Mouse (Mus musculus): ENCODE data around the gene Insc. TPM values are rescaled to one million over a fixed set of nuclear protein-coding genes. Genes with fewer than 3 reads are reported as not detected.
"Not testable (repeated sequence)": the region's sequence is repeated elsewhere in the genome, so short reads cannot be mapped to it uniquely, and the experiment has no call there.

The Insc gene
- not detected in 2 replicates for total RNA-seq (2015; ENCODE audit: low replicate concordance)
- total RNA-seq (2017; ENCODE audit: low replicate concordance), result not detected in 2 replicates

DNA sequence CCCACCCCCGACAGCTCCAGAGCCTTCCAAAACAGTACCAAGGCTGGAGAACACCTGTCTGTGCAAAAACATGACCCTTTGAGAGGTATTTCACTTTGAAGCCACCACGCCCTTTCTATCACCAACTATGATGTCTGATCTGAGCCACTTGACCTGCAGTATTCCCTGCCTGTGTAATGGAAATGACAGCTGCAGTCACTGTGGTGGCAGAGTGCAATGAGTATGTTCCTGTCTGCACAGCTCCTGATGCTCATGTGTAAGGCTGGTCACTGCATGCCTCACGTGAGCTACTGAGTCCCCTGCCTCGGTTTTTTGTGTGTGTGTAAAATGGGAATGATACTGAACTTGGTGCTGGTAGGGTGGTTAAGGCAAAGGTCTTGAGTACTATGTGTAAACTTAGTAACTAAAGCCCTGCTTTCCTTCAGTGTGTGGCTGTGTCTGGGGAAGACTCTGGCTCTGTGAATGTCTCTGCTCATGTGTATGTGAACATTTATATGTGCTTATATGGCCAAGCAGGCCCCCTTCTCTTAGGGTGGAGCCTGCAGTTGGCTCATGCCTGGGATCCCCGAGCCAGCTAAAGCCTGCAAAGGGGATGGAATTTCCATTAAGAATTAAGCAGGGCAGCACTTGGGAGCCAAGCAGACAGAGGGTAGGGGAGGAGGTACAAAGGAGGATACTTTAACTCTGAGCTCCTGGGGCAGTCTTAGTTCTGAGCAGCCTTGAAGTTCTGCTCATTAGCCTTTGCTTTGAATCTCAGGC is at the start of gene Insc:
Gene Insc, plus strand, starts transcription at position 673 of the 759 bp plus-strand sequence.
- no peak for ATAC-seq (replicated peaks; ENCODE audit: low FRiP score, poor library complexity, severe bottlenecking)

DNA sequence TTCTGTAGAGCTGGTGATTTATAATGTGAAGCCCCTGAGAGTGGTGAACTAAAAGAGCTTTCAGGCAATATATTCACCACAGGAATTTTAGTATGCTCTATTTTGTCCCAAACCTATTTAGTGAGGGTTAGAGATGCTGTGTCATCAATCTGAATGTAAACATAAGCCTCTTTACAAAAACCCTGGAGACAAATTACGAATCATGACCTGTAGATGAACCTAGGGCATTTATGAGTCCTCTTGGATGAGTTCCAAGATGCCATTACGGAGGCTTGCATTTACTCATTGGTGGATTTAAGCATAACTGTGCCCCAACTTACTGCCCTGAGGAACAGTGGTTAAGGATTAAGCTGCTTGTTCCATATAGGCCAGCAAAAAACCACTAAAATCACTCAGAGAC is 42.6 kb upstream of the Insc start:
- no peak for ATAC-seq (replicated peaks; ENCODE audit: low FRiP score, poor library complexity, severe bottlenecking)

DNA sequence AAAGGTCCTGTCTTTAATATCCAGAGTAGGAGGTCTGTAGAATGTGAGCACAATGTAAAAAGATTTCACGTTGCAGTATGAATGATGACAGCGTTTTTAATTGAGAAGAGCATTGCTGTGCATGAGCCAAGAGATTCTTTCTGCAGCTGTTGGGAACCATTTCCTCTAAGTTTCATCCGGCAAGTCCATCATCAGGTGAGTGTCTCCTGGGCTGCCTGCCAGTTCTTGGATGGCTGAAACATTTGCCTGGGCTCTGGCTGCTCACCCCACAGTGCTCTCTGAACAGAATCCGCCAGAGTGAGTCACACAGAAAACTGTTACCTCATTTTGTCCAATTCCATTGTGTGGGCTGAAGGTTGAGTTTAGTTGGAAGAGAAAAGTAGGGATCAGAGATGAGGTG is 36.8 kb upstream of the Insc start:
- no peak for ATAC-seq (replicated peaks; ENCODE audit: low FRiP score, poor library complexity, severe bottlenecking)

DNA sequence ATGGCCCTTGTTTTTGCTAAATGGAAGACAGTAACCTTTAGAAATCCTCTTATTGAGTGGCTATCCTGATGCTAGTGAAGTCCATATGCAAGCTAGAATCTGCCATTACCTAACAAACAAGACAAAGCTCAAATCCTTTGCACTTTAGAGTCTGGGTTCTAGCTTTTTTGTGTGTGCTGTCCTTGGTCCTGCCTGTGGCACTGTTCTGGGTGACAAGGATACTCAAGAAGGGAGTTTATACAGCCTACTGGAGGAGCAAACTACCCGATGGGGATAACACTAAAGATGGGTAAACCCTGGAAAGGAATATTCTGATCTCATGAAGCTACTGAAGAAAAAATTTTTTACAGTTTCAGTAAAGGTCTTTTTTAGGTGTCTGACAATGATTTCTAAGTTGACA is 36.1 kb upstream of the Insc start:
- ATAC-seq (replicated peaks; ENCODE audit: low FRiP score, poor library complexity, severe bottlenecking), result no peak

DNA sequence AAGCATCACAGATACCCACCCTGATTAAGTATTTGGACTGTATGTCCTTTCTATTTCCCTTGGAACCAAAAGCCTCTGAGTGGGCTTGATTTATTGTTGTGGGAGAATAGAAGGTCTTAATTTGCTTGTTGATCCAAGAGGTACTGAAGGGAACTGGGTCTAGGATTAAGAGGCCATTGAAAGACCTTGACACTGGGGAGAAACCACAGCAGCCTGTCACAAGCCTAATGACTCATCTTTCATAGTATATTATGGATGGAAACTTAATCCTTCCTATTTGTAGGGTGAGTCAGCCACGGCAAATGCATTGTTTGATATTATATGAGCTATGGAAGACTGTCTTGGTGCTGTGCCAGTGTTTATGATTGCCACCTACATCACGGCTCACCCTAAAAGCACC is 33.1 kb upstream of the Insc start:
- no peak for ATAC-seq (replicated peaks; ENCODE audit: low FRiP score, poor library complexity, severe bottlenecking)

DNA sequence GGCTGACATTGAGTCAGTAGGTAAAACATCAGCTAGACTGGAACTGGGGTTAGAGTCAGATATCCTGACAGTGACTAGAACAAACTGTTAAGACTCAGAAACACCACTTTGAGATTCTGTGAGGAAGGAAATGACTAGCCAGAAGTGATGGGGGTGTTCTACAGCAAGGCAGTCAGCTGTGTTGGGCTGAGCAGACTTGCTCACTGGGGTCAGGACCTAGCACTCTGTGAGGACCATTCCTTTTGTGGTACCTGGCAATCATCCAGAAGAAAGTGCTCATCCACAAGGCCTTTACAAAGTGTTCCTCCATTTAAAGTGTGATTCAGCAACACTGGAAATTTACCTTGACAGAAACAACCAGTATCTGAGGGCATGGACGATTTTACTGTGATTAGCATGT is 31.0 kb upstream of the Insc start:
- no peak for ATAC-seq (replicated peaks; ENCODE audit: low FRiP score, poor library complexity, severe bottlenecking)

DNA sequence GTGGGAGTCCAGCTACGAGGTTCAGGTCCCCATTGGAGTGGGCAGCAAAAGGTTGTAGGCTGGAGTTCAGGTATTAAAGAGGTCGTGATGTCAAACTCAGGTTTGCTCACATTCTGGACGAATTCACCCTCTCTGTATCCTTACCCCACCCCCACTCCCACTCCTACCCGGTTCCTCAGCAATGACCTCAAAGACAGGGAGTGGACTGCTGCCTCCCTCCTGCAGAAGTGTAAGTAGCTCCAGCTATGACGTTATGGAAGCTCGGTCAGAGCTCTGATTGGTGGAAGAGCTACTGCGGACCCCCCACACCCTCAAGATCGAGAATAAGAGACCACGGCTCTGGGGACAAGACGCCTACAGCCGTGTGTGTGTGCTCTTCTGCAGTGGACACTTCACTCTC is 25.2 kb upstream of the Insc start, which contains the start of gene Calcb:
Gene Calcb, plus strand, starts transcription at position 344 of the 400 bp plus-strand sequence.
- no peak for ATAC-seq (replicated peaks; ENCODE audit: low FRiP score, poor library complexity, severe bottlenecking)

DNA sequence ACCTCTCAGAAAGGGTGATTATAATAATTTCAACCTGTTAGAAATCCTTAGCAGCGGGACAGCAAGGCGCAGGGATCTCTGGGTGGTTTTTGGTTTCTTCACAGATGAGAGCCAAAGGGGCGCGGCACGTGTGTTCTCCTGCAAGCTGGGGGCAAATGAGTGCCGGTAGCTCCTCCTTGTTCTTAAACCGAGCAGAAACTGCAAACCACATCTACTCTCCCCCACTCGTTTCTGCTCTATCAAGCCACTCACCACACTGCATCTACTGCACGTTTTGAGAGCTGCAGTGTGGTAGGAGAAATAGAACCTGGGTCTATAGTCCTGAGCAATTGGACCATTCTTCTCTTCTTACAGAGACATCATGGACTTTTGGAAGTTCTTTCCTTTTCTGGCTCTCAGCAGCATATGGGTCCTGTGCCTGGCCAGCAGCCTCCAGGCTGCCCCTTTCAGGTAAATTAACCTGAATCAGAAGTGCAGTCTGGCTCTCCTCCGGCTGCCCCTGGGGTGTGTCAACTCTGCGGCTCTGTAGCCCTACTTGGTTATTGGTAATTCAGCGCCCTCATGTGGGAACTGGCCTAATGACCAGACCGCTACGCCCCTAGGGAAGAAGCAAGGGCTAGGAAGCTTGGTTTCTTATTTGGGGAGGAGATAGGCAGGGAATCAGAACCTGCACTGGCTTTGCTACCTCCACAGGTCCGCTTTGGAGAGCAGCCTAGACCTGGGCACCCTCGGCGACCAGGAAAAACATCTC is 23.9 kb upstream of the Insc start:
- ATAC-seq (replicated peaks; ENCODE audit: low FRiP score, poor library complexity, severe bottlenecking), result no peak

DNA sequence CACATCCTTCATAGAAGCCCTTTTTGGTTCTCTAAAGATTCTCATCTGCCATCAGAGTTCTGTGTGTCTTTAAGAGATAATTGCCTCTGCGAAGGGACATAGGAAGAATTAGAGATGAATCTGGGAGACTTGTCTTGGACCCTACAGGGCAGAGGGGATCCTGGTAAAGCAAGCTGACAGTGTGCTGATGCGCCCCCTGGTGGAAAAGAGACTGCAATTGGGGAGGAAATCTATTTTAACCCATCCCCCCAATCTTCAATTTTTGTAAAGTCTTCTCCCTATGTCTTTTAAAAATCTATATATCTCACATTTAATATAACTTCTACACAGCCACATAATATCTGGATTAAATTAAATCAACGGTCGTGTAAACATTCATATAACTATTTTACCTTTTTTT is 13.8 kb upstream of the Insc start:
- not testable (repeated sequence) for ATAC-seq (replicated peaks; ENCODE audit: low FRiP score, poor library complexity, severe bottlenecking)

DNA sequence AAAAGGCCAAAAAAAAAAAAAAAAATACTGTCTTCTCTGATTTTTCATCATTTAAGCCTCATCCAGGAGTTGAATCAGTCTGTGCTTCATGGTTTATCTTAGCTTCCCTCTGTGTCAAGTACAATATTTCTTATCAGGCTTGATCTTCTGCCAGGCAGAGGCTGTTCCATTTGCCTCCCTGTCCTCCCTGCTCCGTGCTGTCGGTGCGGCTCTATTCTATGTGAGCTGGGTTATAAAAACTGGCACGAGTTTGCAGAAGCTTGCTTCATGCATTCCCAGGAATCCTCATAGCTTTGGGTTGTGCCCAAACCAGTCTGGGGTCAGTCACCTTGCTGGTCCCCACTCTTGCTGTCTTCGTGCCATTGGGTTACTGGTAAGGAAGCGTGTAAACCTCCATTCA is 12.3 kb upstream of the Insc start:
- ATAC-seq (replicated peaks; ENCODE audit: low FRiP score, poor library complexity, severe bottlenecking), result no peak

DNA sequence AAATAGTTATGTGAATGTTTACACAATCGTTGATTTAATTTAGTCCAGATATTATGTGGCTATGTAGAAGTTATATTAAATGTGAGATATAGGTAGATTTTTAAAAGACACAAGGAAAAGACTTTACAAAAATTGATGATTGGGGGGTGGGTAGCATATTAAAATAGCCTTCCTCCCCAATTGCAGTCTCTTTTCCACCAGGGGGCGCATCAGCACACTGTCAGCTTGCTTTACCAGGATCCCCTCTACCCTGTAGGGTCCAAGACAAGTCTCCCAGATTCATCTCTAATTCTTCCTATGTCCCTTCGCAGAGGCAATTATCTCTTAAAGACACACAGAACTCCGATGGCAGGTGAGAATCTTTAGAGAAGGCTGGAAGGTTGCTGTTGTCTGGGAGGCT is 11.8 kb upstream of the Insc start:
- not testable (repeated sequence) for ATAC-seq (replicated peaks; ENCODE audit: low FRiP score, poor library complexity, severe bottlenecking)

DNA sequence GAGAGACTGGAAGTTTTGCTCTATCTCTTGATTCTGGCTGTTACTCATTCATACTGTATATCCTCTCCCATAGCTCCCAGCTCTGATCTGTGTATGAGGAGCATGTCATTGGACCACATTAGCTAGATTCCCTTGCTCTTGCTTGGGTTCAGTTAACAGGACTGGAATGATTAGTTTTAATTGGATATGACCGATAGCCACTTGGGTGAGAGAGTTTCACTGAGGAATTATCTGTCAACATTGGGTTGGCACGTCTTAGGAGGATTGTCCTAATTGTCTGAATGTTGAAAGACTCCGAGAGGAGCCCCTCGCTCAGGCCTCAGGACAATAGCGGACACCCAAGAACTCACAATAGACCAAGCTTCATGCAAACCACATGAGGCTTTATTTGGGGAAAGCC is 7.2 kb upstream of the Insc start:
- no peak for ATAC-seq (replicated peaks; ENCODE audit: low FRiP score, poor library complexity, severe bottlenecking)

DNA sequence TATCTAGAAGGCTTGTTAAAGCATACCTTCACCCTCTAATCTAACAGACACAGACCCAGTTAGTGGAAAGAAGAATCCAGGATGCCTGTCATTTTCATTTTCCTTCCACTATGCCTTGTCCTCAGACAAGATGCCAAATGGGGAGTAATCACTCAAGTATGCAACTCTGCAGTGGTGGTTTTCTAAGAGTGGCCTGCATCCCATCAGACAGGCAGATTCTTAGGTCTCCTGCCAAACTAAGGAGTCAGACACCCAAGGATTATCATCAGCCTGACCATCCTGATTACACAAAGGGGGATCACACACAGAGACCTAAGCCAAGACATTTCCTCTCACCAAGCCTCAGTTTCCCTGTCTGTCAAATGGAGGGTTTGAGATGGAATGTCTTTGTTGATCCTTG is 5.3 kb upstream of the Insc start:
- no peak for ATAC-seq (replicated peaks; ENCODE audit: low FRiP score, poor library complexity, severe bottlenecking)

DNA sequence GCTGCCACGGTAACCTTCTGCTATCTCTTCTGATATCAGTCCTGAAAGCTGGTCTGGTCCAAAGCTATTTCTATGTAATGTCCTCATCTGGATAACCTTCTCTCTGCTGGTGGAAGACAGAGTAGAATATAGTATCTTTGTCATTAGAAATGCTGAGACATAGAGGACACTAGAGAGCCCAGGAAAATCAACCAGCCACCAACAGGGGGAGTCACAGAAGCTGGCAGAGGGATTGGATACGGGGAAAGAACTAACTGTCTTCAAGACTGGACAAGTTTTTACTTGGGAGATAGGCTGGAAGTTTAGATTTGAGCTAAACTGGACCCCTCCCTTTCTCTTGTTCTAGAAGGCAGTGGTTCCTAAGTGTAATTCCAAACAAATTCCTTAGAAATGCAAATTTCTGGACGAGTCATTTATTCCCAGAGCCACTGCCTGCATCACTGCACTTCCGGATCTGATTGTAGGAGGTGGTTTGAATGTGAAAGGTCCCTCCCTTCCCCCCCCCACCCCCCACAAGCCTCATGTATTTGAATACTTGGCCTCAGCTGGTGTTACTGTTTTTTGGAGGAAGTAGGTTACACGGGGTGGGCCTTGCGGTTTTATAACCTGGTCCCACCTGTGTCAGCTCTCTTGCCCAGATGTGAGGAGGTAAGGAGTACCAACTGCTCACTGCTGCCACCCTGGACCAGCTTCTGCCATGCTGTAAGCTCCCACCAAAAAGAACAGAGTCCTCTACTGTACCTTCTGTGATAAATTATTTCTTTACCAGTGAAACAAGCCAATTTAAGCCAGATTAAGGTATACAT is 2.9 kb upstream of the Insc start:
- ATAC-seq (replicated peaks; ENCODE audit: low FRiP score, poor library complexity, severe bottlenecking), result no peak

DNA sequence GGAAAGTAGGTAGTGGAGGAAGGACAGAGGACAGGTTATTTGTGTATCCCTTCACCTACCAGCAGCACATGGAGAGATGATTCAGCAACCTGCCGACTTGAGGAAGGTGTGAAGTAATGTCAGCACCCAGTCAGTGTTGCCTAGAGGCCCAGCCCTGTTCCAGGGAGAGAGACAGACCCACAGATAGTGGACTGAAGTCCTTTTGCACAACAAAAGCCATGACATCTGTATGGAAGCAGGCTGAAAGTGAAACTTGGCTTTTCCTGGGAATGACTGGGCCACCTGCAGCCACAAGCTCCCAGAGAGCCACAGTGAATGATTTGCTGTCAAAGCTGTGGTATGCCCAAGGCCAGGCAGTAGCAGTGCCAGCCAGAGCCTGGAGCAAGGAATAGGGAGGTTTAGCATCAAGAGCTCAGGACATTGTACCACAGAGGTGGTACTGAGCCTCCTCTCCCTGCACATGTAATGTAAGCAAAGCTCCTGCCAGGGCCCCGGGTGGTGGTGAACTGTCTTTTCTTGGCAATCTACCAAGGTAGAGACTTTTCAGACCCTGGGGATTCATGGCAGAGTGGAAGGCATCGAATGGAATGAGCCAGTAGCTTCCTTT is 1.2 kb downstream of the Insc start:
- ATAC-seq (replicated peaks; ENCODE audit: low FRiP score, poor library complexity, severe bottlenecking), result no peak

DNA sequence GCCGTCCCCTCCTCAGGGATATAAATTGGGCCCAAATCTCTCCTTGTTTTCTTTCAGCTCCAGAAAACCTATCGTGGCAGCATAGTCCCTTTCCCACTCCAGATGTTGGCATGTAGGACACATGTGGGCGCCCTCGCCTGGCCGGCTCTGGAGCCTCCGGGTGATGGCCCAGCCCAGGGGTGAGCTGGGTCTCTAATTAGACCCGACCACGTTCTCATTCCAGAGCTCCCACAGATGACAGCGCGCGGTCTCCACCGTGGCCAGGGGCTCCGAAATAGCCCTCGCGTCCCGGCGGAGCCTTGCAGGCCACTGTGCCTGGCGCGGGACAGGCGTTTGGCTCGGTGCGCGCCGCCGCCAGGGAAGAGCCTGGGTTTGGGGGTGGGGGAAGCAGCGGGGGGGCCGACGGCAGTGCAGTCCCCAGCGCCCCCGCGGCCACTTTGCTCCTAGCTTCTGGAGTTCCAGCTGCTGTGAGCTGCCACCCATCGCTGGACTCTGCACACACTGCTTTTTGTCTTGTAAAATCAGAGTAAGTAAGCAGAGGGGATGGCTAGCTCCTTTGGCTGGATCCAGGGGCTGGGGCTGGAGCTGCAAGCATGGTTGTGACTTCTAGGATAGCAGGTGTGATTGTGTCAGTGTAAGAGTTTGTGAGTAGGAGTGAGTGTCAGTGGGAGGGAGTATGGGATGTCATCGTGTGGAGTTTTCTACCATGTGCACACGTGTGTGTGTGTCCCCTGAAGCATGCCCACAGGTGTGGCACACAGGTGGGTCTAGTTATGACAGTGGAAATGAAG is 2.2 kb downstream of the Insc start:
- no peak for ATAC-seq (replicated peaks; ENCODE audit: low FRiP score, poor library complexity, severe bottlenecking)

DNA sequence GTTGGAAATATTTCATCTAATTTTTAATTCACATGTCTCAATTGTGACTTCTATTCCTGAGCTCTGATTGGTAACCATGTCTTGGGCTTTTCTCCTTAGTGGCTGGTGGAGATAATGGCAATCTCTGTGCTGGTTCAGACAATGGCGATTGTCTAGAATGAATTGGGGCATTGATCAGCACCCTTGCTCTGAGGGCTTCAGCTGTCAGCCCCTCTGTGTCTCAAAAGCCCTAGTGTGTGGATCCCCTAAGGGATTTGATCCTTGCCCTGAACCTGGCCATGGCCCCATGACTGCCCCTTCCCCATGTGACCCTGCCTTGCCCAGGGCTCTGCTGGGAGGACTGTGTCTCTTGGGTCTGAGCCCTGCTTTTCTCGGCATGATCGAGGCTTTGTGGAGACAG is 4.1 kb downstream of the Insc start:
- ATAC-seq (replicated peaks; ENCODE audit: low FRiP score, poor library complexity, severe bottlenecking), result no peak

DNA sequence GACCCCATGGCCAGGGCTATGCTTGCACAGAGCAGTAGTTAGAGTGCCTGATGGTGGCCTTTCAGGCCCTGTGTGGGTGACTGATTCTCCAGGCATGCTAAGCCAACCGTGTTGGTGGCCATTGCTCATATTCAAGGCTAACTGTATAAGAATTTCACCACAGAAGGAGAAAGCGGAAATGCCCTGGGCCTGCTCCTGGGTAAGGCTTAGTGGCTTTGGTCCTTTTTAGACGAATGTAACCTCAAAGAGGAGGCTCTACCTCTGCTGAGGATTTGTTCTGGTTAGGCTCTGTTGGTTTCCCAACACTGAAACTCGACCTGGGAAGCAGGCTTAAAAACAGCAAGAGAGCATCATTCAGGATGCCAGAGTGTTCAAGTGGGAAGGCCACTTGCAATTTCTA is 4.7 kb downstream of the Insc start:
- no peak for ATAC-seq (replicated peaks; ENCODE audit: low FRiP score, poor library complexity, severe bottlenecking)

DNA sequence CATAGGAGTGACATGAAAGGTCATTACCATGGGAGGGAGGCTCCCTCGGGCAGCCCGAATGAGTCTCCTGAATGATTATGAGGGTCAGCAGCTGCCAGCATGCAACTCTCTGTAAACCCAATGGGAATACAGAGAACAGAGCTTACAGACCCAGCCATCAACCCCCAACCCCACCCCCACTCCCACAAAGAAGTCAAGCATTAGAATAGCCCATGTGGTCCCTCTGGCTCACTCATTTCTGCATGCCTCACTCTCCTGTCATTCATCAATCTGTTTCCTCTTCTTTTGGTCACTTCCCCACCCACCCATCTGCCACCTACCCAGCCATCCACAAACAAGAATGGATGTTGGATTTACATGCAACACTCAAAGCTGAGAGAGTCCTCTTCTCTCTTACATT is 10.0 kb downstream of the Insc start:
- ATAC-seq (replicated peaks; ENCODE audit: low FRiP score, poor library complexity, severe bottlenecking), result no peak
